Mouse (Mus musculus) pancreas, adult 10 weeks (tissue): ENCODE results near the gene Gpalpp1. TPM values are rescaled to one million over a fixed set of nuclear protein-coding genes. Genes with fewer than 3 reads are reported as not detected.

Source experiments
- polyA plus RNA-seq: library from polyadenylated mRNA; stranded (reverse); fragments of 350-450 nt; fragmentation: Illumina TruSeq; extraction: RNeasy Lipid Tissue Mini Kit (QIAGEN cat#74804); gene quantifications from one replicate; pipeline ENCODE4 v1.2.3, GENCODE M21; 2015; ENCODE audit warnings: low read depth, low replicate concordance; ENCODE audit not compliant: insufficient read depth

The Gpalpp1 gene
- 3.3 TPM for polyA plus RNA-seq

GRCm38 (mm10) chr14:76110396-76111221 is at the start of gene Gpalpp1, which contains the start of gene Nufip1:
Gpalpp1 (minus strand) TSS chr14:76110760.
Nufip1 (plus strand) TSS chr14:76110891.

Other genes starting within 250 kb of the Gpalpp1 start
- gene Kctd4, start 155.8 kb downstream of the Gpalpp1 start, polyA plus RNA-seq, result not detected
- gene Gtf2f2, start 99.9 kb downstream of the Gpalpp1 start, polyA plus RNA-seq, result 3.8 TPM
- gene Nufip1, start 131 bp upstream of the Gpalpp1 start, polyA plus RNA-seq, result 1.5 TPM